Mouse (Mus musculus) myocyte (in vitro differentiated cells): ENCODE data around the gene Eef2k. TPM values are rescaled to one million over a fixed set of nuclear protein-coding genes. Genes with fewer than 3 reads are reported as not detected.
"Not testable (repeated sequence)": the region's sequence is repeated elsewhere in the genome, so short reads cannot be mapped to it uniquely, and the experiment has no call there.

ENCODE experiments used
- H3K27me3 ChIP-seq: one replicate; pipeline ENCODE4 v1.6.1; 2011; ENCODE audit not compliant: control insufficient read depth, insufficient read depth, insufficient read length
- H3K36me3 ChIP-seq: one replicate; pipeline ENCODE4 v1.6.1; 2011; ENCODE audit not compliant: control insufficient read depth, insufficient read depth
- H3K4me2 ChIP-seq: one replicate; pipeline ENCODE4 v1.6.1; 2011; ENCODE audit warnings: low read depth, control low read depth
- H3K4me3 ChIP-seq: one replicate; pipeline ENCODE4 v1.5.1; 2011; ENCODE audit warnings: mild to moderate bottlenecking, control low read depth, moderate library complexity
- H3K79me2 ChIP-seq: one replicate; pipeline ENCODE4 v1.6.1; 2011; ENCODE audit not compliant: control insufficient read depth, insufficient read depth
- H3ac ChIP-seq: one replicate; pipeline ENCODE4 v1.6.1; 2011; ENCODE audit not compliant: control insufficient read depth, insufficient read length
- CEBPB ChIP-seq: IDR thresholded peaks from 2 replicates; pipeline ENCODE4 v1.6.1; 2011; ENCODE audit warnings: mild to moderate bottlenecking, moderate library complexity; ENCODE audit not compliant: poor library complexity, insufficient read depth, severe bottlenecking
- E2F4 ChIP-seq: IDR thresholded peaks from one replicate; pipeline ENCODE4 v1.6.1; 2011; ENCODE audit warnings: mild to moderate bottlenecking, control low read depth, moderate library complexity; ENCODE audit not compliant: insufficient read depth
- MAX ChIP-seq: IDR thresholded peaks from one replicate; pipeline ENCODE4 v1.6.1; 2011; ENCODE audit warnings: low read depth, mild to moderate bottlenecking, control low read depth
- MYOD1 ChIP-seq, 3 experiments: IDR thresholded peaks; one replicate each; pipeline ENCODE4 v1.6.1; 2011; ENCODE audit warnings: control low read depth in 2 of 3, low read depth in 2 of 3, mild to moderate bottlenecking in 2 of 3, moderate library complexity in 1 of 3; ENCODE audit not compliant: insufficient read length in 2 of 3, control insufficient read depth in 1 of 3
- MYOG ChIP-seq, 3 experiments: IDR thresholded peaks; one replicate each; pipeline ENCODE4 v1.6.1; 2011; ENCODE audit warnings: control low read depth in 2 of 3, low read depth in 2 of 3, mild to moderate bottlenecking in 2 of 3; ENCODE audit not compliant: insufficient read length in 2 of 3, control insufficient read depth in 1 of 3, insufficient read depth in 1 of 3
- POLR2A ChIP-seq: IDR thresholded peaks from one replicate; pipeline ENCODE4 v1.6.1; 2011; ENCODE audit warnings: low read depth, mild to moderate bottlenecking, control low read depth, moderate library complexity; ENCODE audit not compliant: insufficient read length
- POLR2AphosphoS2 ChIP-seq: IDR thresholded peaks from one replicate; pipeline ENCODE4 v1.6.1; 2011; ENCODE audit warnings: low read depth, control low read depth; ENCODE audit not compliant: insufficient read length
- REST ChIP-seq: IDR thresholded peaks from one replicate; pipeline ENCODE4 v1.6.1; 2011; ENCODE audit warnings: mild to moderate bottlenecking, control low read depth, moderate library complexity; ENCODE audit not compliant: insufficient read depth, insufficient read length
- SRF ChIP-seq: IDR thresholded peaks from one replicate; pipeline ENCODE4 v1.6.1; 2011; ENCODE audit warnings: low read depth; ENCODE audit not compliant: control insufficient read depth, insufficient read length
- TCF12 ChIP-seq: IDR thresholded peaks from one replicate; pipeline ENCODE4 v1.6.1; 2011; ENCODE audit warnings: mild to moderate bottlenecking, control low read depth; ENCODE audit not compliant: poor library complexity, insufficient read depth, severe bottlenecking
- TCF3 ChIP-seq: IDR thresholded peaks from one replicate; pipeline ENCODE4 v1.6.1; 2011; ENCODE audit warnings: low read depth, control low read depth; ENCODE audit not compliant: insufficient read length
- USF1 ChIP-seq: IDR thresholded peaks from one replicate; pipeline ENCODE4 v1.6.1; 2011; ENCODE audit warnings: low read depth, mild to moderate bottlenecking, control low read depth, moderate library complexity
- polyA plus RNA-seq: library from polyadenylated mRNA; unstranded; fragments of >200 nt; fragmentation: generic; extraction: Trizol; gene quantifications from one replicate; pipeline ENCODE4 v1.2.1, GENCODE M21; 2012; ENCODE audit warnings: missing spikeins

Gene Eef2k
- polyA plus RNA-seq, 1 experiment, result 32.3 TPM

GRCm38 (mm10) chr7:120901701-120902100 lies 59.1 kb downstream of the Eef2k start:
- Histone ChIP-seq H3K27me3 (no peaks in the 10 kb centered on the region), H3K4me3 (no peak overlapping the region), H3K36me3 (peaks cover 13% of the 10 kb centered on the region), H3ac (no peak overlapping the region), H3K4me2 (no peak overlapping the region), H3K79me2 (no peaks in the 10 kb centered on the region)
- TF ChIP-seq TCF12 (no peak), REST (no peak), CEBPB (no peak), POLR2AphosphoS2 (no peak), MYOD1 (IDR thresholded peaks at IDR 0.05; ENCODE audit: control insufficient read depth in 1 of 3, insufficient read length in 2 of 3, low read depth in 2 of 3) (no peak), E2F4 (no peak), POLR2A (no peak), MYOG (IDR thresholded peaks at IDR 0.05; ENCODE audit: control insufficient read depth in 1 of 3, insufficient read depth in 1 of 3, insufficient read length in 2 of 3, low read depth in 2 of 3) (no peak), SRF (no peak), USF1 (no peak), TCF3 (no peak), MAX (no peak)

DNA sequence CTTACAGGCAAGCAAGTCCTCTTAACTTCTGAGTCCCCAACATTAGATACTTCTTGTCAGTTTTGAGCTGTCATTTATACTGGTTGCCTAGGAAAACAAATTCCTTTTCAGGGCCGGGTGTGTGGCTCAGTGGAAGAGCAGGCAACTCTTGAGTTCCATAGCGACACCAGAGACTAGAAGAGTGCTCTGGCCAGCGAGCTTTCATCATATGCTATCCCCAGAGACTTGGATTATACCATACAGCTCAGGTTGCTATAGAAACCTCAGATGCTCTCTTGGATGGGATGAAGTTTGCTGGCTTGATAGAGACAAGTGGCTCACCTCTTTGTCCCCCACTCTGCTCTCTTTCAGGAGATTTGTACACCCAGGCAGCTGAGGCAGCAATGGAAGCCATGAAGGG lies 60.3 kb downstream of the Eef2k start:
- no peak overlapping the region for H3K4me2 ChIP-seq
- TF ChIP-seq REST, result no peak
- TF ChIP-seq MYOG (IDR thresholded peaks at IDR 0.05; ENCODE audit: control insufficient read depth in 1 of 3, insufficient read depth in 1 of 3, insufficient read length in 2 of 3, low read depth in 2 of 3), result no peak
- no peaks in the 10 kb centered on the region for H3K79me2 ChIP-seq
- H3K36me3 ChIP-seq, result peaks cover 13% of the 10 kb centered on the region
- H3K4me3 ChIP-seq, result no peak overlapping the region
- H3K27me3 ChIP-seq, result no peaks in the 10 kb centered on the region
- no peak overlapping the region for H3ac ChIP-seq

GRCm38 (mm10) chr7:120910172-120910571 lies 67.5 kb downstream of the Eef2k start:
- H3K36me3 ChIP-seq, H3K27me3 ChIP-seq, H3ac ChIP-seq, H3K4me3 ChIP-seq, H3K79me2 ChIP-seq, H3K4me2 ChIP-seq: not testable (repeated sequence)

GRCm38 (mm10) chr7:120911268-120911667 lies 68.6 kb downstream of the Eef2k start:
- not testable (repeated sequence) for H3K36me3 ChIP-seq, H3K4me3 ChIP-seq, H3K79me2 ChIP-seq, H3K4me2 ChIP-seq, H3K27me3 ChIP-seq, H3ac ChIP-seq

DNA sequence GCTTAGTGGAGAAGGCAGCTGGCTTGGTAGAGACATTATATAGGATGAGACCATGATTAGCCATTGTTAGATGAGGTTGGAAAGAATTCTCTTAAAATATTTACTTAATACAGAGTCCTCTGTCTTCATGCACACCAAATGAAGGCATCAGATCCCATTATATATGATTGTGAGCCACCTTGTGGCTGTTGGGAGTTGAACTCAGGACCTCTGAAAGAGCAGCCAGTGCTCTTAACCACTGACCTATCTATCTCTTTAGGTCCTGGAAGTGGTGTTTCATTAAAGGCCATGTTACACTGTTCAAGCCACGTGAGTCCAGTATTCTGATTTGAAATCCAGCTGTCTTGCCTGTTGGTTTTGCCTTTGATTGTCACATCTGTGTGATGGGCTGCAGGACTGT lies 70.7 kb downstream of the Eef2k start:
- no peaks in the 10 kb centered on the region for H3K36me3 ChIP-seq
- no peak for TF ChIP-seq E2F4
- TF ChIP-seq CEBPB, result no peak
- no peak for TF ChIP-seq TCF3
- TF ChIP-seq MAX, result no peak
- TF ChIP-seq MYOD1 (IDR thresholded peaks at IDR 0.05; ENCODE audit: control insufficient read depth in 1 of 3, insufficient read length in 2 of 3, low read depth in 2 of 3), result no peak
- TF ChIP-seq USF1, result no peak
- no peak for TF ChIP-seq MYOG (IDR thresholded peaks at IDR 0.05; ENCODE audit: control insufficient read depth in 1 of 3, insufficient read depth in 1 of 3, insufficient read length in 2 of 3, low read depth in 2 of 3)
- no peak for TF ChIP-seq TCF12
- no peak for TF ChIP-seq POLR2AphosphoS2
- no peak for TF ChIP-seq SRF
- TF ChIP-seq POLR2A, result no peak
- H3K4me3 ChIP-seq, result no peak overlapping the region
- H3K27me3 ChIP-seq, result no peaks in the 10 kb centered on the region
- H3K79me2 ChIP-seq, result no peaks in the 10 kb centered on the region
- no peak overlapping the region for H3ac ChIP-seq
- H3K4me2 ChIP-seq, result no peak overlapping the region

DNA sequence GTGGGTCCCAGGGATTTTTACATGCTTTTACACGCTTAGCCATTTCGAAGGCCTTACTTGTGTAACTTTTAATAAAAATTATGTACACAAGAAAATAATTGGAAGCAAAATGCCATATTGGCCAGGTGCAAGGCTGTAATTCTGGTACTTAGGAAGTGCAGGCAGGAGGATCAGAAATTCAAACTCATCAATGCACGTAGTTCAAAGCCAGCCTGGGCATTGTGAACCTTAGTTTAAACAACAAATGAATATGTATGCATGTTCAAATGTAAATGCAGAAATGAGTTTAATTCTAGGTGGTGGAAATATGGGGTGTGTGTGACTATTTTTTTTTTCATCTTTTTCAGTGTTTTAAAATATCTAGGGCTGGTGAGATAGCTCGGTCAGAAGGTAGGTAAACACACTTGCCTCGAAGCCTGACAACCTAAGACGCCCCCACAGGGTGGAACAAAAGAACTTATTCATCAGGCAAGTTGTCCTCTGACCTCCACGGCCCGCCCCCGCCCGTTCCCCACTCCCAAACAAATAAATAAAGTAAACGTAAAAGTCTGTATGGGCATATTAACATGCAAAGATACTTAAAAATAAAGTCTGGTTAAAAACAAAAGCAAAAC lies 73.7 kb downstream of the Eef2k start:
- no peaks in the 10 kb centered on the region for H3K36me3 ChIP-seq
- H3K4me3 ChIP-seq, result peak overlapping the region; percentile 51
- no peaks in the 10 kb centered on the region for H3K27me3 ChIP-seq
- no peak overlapping the region for H3ac ChIP-seq
- H3K4me2 ChIP-seq, result peak overlapping the region; percentile 78
- H3K79me2 ChIP-seq, result peaks cover 26% of the 10 kb centered on the region
- TF ChIP-seq MAX (no peak), TCF12 (no peak), TCF3 (no peak), E2F4 (no peak), SRF (no peak), POLR2A (no peak), REST (no peak)
